Mouse (Mus musculus) liver, embryonic 14.5 days (tissue): Measurements from ENCODE around the gene Pfkm.

Experiments used
- CTCF ChIP-seq: IDR thresholded peaks from 2 replicates; pipeline ENCODE4 v1.5.1; 2016; ENCODE audit warnings: antibody characterized with exemption, low read depth, control low read depth
- EP300 ChIP-seq: IDR thresholded peaks from 2 replicates; pipeline ENCODE4 v1.6.1; 2016; ENCODE audit warnings: antibody characterized with exemption, low read depth

DNA sequence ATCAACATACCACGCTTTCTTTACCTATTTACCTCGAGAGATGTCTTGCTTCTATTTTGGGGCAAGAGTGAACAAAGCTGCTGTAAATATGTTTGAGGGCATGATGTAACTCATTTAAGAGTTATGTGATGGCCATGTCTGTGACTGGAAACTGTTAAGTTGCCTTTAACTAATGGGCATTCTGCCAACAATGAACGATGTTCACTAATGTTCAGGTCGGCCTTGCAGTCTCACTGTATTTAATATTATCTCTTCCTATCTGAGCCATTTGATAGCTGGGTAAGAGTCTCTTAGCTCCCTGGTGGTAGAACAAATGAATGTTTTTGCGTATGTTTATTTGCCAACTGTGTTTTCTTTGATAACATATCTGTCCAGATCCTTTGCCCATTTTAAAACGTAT, 14.1 kb downstream of the Pfkm start:
- no peak for TF ChIP-seq CTCF
- TF ChIP-seq EP300, result no peak
